Mouse (Mus musculus) lung, adult 2 months (tissue): Measurements from ENCODE around the gene Tceanc2.

Experiments
- CTCF ChIP-seq: fragments of 200-500 bp; IDR thresholded peaks from 2 replicates; pipeline ENCODE4 v1.5.1; 2011; ENCODE audit warnings: mild to moderate bottlenecking, low read length, control low read depth; ENCODE audit not compliant: insufficient read depth
- POLR2A ChIP-seq: fragments of 200-500 bp; IDR thresholded peaks from 2 replicates; pipeline ENCODE4 v1.6.1; 2011; ENCODE audit warnings: low read depth, mild to moderate bottlenecking, control low read depth, low read length, borderline replicate concordance; ENCODE audit errors: extremely low read depth

DNA sequence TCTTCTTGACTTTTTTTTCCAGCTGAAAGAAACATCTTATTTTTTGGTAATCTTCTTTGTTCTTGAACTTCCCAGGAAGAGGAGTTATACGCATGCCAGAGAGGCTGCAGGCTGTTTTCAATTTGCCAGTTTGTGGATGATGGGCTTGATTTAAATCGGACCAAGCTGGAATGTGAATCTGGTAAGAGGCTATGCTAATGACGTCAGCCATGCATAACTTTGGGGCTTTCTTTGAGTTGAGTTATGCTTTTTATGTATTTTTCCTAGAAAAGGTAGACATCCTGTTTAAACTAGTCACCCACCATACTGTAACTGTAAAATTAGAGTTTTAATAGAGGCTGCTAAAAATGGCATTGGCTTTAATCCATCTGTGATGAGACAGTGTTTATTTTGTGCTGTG is 6.8 kb upstream of the Tceanc2 start:
- TF ChIP-seq CTCF (no peak), POLR2A (no peak)
